Mouse (Mus musculus): ENCODE measurements around the gene Rnf224.

- no peak for TF ChIP-seq EP300 (IDR thresholded peaks at IDR 0.05; ENCODE audit: low read length)
- no peak for TF ChIP-seq HCFC1 (IDR thresholded peaks at IDR 0.05; ENCODE audit: low read depth, low read length)
- no peak for TF ChIP-seq CTCF (conservative IDR thresholded peaks at IDR 0.05 in 1 of 2, IDR thresholded peaks at IDR 0.05 in 1 of 2; ENCODE audit: low read depth in 2 of 2, low read length in 2 of 2)
- TF ChIP-seq ZMIZ1 (IDR thresholded peaks at IDR 0.05; ENCODE audit: low read depth, low read length): no peak
- no peak for TF ChIP-seq SMC3 (IDR thresholded peaks at IDR 0.05; ENCODE audit: low read depth, low read length)
- no peak for TF ChIP-seq ETS1 (conservative IDR thresholded peaks at IDR 0.05; ENCODE audit: low read depth, low read length)
- no peak for TF ChIP-seq MAX (IDR thresholded peaks at IDR 0.05; ENCODE audit: low read length)
- TF ChIP-seq POLR2A (IDR thresholded peaks at IDR 0.05; ENCODE audit: low read depth, low read length): no peak
- peak; percentile 77; the same call in 1 of the 2 replicates for TF ChIP-seq UBTF (IDR thresholded peaks at IDR 0.05; ENCODE audit: low read depth, low read length)
Observed at GRCm38 (mm10) chr2:25262795-25263622, 26.4 kb upstream of the Rnf224 start.

Data from CH12.LX (cell line).